Mouse (Mus musculus): ENCODE measurements around the gene Ost4.
A peak's percentile ranks its signal among the peaks of the same experiment; 100 is the strongest.

Gene Ost4

DNA sequence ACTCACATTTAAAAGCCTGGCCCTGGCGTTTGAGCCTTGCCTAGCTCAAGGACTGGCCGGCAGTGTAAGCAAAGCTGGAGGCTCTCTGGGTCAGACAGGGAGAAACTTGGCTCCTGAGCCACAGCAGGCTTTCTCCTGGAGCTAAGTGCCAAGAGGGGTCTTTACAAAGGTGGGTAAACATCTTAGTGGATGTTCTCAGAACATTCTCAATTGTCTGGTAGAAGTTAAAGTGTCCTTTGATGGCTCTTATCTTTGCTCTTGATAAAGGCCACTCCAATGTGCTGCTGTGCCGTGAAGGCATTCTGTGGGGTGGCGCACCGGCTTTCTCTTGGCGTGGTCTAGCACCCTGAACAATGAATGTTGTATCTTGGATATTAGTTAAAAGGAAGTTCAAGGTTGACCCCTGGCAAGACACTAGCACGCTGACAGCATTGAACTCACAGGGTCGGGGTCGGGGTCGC, 15.0 kb upstream of the Ost4 start:
- DNase-seq = peak; percentile 14

DNA sequence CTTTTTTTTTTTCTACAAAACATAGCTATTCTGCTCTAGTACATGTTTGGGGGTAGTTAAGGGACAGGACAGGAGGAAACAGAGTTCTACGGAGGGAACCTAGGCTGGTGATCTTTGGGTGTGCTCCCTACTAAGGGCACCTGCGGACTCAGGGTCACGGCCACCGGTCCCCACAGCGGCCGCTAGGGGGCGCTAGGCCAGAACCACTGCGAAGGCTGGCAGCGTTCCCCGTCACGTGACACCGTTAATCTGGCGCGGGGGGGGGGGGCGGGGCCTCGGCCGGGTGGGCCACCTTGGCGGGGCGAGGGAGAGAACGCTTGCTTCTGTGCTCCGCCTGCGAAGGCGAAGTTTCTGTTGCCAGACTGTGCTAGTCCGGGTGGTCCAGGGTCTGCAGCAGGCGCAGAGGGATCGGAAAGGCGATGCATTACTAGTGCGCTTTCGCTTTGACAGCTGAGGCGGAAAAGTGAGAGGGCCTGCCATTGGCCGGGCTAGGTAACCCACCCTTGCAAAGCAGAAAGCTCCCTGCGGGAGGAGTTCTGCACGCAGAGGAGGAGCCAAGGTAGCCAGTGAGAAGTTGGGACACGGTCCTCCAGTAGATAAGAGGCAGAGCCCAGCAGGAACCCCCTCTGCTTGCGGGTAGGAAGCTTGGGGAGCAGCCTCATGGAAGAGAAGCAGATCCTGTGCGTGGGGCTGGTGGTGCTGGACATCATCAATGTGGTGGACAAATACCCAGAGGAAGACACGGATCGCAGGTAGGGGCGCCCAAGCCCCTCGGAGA, 13.9 kb upstream of the Ost4 start, which contains the start of gene Khk:
TSS of gene Khk (plus strand) at position 176 of the 778 bp plus-strand sequence.
- peak; percentile 97 for DNase-seq

DNA sequence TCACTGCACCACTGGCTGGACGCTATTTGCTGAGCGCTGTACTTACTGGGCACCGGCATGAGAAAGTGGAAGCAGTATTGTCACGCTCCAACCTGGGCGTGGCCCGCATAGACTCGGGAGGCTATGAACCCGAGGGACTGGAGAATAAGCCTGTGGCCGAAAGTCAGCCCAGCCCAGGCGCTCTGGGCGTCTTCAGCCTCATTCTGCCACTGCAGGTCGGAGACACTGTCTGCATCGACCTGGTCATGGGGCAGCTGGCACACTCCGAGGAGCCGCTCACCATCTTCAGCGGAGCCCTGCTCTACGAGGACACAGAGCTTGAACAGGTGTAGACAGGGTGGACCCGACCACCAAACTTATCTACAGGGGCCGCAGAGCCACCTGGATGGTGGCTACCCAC, 13.0 kb upstream of the Ost4 start:
- peak; percentile 42 for DNase-seq

DNA sequence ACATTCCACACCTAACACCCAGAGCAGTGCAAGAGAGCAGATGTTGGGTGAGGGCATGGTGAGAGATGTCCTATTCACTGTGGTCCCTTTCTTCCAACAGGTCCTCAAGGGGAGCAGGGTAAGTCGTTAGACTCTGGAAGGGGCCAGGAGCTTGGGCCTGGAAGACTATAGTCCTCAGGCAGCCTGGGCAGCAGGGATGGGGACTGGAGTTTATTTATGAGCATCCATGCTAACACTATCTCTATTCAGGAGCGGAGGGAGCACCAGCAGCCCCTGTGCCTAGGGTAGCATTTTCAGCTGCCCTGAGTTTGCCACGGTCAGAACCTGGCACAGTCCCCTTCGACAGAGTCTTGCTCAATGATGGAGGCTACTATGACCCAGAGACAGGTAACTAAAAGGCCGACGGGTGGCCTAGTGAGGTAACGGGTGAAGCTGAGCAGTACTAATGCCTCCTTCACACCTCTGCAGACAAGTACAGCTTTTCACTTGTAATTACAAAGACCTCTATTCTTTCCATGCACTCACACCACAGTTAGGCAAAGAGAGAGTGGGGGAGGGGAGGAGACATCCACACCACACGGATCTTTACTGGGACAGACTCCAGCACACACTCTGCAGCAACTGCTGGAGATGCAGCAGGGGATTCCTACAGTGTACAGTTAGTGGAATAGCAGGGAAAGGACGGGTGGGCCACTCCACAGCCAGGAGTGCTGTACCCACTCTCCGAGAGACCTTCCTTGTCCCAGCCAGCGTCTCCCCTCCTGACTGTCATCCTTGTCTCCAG, 12.4 kb upstream of the Ost4 start:
- no peak for DNase-seq

DNA sequence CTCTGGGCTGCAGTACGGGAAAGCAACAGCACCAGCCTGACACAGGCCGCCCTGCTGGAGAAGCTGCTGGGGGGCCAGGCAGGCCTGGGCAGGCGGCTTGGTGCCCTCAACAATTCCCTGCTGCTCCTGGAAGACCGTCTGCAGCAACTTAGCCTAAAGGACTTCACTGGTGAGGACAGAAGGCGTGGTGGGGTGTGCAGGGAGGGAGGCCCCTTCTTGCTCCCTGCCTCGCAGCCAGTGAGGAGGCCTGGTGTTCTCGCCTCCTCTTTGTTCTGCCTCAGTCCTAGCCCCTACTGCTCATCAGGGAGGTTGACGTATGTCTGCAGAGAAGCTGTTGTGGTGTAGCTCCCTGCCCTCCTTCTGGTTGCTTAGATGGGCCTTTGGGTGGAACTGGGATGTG, 11.1 kb upstream of the Ost4 start:
- no peak for DNase-seq

DNA sequence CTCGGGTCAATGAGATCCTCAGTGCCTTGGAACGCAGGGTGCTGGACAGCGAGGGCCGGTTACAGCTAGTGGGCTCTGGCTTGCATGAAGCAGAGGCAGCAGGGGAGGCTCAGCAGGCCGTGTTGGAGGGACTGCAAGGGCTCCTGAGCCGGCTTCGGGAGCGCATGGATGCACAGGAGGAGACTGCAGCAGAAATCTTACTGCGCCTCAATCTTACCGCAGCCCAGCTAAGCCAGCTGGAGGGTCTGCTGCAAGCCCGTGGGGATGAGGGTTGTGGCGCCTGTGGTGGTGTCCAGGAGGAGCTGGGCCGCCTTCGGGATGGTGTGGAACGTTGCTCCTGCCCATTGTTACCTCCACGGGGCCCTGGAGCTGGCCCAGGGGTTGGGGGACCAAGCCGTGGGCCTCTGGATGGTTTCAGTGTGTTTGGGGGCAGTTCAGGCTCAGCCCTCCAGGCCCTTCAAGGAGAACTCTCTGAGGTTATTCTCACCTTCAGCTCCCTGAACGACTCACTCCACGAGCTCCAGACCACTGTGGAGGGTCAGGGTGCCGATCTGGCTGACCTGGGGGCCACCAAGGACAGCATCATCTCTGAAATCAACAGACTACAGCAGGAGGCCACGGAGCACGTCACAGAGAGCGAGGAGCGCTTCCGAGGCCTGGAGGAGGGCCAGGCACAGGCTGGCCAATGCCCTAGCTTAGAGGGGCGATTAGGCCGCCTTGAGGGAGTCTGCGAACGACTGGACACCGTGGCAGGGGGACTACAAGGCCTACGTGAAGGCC, 10.5 kb upstream of the Ost4 start:
- DNase-seq = no peak

DNA sequence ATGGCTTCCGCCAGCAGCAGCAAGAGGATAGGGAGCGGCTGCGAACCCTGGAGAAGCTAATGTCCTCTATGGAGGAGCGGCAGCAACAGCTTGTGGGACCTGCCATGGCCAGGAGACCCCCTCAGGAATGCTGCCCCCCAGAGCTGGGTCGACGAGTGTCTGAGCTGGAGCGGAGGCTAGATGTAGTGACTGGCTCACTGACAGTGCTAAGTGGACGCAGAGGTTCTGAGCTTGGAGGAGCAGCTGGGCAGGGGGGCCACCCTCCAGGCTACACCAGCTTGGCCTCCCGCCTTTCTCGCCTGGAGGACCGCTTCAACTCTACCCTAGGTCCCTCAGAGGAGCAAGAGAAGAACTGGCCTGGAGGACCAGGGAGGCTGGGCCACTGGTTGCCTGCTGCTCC, 9.8 kb upstream of the Ost4 start:
- no peak for DNase-seq

DNA sequence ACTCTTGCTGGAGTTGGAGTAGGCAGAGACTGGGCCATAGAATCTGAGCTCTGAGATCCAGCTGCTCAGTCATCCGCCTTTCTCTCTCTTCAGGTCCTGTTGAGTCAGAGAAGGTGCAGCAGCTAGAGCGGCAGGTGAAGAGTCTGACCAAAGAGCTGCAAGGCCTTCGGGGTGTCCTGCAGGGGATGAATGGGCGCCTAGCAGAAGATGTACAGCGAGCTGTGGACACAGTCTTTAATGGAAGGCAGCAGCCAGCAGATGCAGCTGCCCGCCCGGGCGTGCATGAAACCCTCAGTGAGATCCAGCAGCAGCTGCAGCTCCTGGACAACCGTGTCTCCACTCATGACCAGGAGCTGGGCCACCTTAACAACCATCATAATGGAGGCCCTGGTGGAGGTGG, 9.3 kb upstream of the Ost4 start:
- no peak for DNase-seq

DNA sequence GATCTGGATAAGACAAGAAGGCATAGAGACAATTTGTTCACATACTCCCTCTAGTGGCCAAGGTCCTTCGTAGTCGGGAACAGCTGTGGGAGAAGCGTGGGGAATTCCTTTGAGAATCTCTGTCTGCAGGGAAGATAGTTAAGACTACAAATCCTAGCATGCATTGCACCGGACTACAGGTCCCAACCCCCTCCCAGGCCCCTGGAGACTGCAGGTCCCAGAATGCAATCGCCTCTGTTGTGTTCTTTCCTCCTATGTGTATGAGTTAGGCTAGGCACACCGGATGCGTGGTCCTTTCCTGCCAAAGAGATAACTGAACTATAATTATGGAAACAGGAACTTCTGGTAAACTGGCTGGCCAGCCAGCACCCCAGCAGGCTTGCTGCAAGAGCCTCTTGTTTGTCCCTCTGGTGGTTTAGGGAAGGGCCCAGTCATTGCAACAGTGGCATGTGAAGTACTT, 8.4 kb upstream of the Ost4 start:
- DNase-seq = peak; percentile 86

DNA sequence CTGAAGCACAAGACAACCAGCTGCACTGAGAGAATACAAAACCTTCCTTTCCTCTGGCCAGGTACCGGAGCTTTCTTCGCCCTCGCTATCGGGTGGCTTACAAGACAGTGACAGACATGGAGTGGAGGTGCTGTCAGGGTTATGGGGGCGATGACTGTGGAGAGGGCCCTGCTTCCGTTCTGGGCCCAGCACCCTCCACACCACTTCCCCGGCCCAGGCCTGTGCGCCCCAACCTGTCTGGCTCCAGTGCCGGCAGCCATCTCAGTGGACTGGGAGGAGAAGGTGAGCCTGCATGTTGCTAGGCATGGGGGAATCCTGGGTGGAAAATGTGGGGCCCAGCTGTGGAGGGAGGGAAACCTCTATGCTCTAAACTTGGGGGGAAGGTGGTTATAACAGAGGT, 7.9 kb upstream of the Ost4 start:
- DNase-seq = no peak

DNA sequence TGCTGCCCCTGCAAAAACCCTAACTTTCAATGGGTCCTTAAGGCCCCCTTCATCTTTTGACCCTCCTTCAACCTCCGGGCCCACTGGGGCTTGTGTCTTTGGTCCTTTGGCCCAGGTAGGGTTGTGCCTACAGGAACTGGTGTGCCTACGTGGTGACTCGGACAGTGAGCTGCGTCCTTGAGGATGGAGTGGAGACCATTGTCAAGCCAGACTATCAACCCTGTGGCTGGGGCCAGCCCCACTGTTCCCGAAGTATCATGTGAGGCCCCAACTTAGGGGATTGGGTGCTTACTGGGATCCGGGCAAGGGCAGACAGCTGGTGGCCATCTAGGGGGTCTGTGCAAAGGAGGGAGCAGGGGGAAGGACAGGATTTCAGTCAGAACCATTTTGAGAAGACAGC, 7.3 kb upstream of the Ost4 start:
- no peak for DNase-seq

DNA sequence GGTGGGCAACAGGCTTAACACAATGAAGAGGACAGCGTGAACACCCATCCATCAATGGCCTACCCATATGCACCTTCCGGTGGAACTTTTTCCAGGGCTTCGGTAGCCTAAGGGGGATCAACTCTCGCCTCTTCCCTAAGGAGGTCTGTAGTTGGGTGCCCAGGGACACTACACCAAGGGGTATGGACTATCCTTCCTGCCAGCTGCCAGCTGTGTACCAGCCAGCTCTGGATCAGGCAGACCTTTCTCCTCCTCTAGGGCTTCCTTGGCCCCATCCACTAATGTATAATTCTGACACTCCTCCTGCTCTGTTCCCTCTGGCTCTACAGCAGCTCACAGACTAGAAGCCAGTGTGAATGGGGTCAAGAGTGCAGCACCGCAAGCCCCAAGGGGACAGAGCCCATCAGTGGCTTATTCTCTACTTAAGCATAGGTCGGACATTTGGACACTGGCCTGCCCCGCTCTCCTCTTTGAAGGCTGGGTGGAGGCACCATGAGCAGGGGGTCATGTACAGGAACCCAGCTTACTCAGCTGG, 6.6 kb upstream of the Ost4 start:
- DNase-seq = no peak

DNA sequence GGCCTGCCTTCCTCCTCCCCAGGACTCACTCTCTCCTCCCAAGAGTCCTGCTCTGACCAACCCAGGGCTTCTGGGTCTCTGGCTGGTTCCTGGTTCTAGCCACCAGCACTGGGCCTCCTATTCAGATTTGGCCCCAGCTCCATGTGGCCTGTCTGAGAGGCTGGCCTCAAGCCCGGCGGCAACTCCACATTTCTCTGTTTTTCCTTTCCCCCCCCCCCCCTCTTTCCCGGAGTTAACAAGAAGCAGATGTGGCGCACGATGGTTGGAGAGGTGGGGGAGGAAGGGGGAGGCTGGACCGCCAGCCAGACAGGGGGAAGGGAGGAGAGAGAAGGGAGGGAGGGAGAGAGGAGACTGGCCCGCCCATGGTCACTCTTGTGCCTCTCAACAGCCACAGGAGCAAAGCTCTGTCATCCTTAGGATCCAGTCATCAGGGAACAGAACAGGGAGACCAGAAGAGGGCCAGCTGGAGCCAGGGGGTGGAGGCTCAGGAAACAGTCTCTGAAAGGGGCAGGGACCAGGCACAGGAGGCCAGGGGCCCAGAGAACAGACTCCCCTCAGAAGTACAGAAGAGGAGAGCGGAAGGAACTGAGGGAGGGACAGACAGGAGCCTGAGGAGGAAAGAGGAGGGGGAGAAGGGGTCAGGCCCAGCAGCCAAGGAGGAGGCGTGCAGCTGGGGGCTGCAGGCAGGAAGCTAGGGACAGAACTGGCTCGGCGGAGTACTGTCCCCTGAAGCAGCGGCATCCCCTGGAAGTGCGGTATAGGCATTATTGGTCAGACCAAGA, 5.7 kb upstream of the Ost4 start, which contains the start of gene Emilin1:
TSS of gene Emilin1 (plus strand) at position 343 of the 782 bp plus-strand sequence.
- DNase-seq = peak; percentile 73

DNA sequence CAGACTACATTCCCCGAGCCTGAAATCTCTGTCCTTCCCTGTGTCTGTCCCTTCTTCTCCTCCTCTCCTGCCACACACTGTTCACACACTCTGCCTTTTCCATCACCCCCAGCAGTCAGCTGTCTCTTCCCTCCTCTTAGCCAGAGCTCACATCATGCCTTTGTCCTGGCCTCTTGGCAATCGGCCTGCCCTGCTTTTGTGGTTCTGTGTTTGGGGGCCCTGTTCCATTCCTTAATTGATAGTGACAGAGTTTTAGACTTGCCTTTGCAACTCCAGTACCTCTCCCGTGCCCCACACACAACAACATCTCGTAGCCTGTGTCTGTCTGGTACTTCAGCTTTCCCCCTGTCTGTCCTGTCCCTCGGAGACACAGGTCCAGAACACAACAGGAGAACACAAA, 4.6 kb upstream of the Ost4 start:
- peak; percentile 25 for DNase-seq

DNA sequence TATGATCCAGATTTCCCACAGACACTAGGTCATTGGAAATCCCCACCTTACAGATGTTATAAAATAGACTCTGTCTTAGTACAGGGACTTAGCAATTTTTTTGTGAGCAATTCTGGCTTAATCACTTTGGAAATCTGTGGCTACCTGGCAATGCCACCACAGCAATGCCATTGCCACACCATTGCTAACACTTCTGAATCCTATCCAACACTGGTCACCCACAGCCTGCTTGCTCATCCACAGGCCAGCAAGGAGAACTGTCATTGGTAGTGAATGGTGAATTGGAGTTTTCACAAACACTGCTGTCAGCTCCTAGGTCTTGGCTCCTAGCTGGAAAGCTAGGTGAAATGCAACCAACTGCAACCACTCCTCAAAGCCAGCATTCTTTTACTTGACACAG, 2.9 kb upstream of the Ost4 start:
- no peak for DNase-seq

DNA sequence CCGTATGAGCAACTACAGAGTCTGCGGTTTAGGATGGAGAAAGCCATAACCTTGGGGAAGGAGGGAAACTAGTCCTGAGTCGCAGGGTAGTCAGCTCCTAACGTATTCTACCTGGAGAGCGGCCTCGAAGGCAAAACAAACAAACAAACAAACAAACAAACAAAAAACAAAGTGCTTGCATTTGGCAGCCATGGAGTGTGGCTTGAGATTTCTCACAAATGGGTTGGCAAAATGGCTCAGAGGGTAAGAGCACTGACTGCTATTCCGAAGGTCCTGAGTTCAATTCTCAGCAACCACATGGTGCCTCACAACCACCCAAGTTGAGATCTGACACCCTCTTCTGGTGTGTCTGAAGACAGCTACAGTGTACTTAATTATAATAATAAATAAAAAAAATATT, 2.3 kb upstream of the Ost4 start:
- DNase-seq = no peak

DNA sequence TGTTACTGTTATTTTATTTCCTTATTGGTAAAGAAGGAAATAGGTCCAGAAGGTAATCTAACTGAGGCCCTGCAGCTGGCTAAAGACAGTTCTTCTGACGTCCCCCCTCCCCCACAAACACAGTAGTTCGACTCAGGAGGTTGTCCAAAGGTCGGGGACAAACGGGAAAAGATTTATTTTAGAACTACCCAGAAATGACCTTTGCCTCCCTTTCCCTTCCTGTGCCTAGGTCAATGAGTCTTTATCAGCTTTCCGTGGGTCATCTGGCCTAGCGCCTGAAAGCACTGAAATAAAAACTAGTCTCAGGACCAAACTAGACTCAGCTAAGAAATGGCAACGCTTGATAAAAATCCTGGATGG, 1.7 kb upstream of the Ost4 start:
- DNase-seq = peak; percentile 8

DNA sequence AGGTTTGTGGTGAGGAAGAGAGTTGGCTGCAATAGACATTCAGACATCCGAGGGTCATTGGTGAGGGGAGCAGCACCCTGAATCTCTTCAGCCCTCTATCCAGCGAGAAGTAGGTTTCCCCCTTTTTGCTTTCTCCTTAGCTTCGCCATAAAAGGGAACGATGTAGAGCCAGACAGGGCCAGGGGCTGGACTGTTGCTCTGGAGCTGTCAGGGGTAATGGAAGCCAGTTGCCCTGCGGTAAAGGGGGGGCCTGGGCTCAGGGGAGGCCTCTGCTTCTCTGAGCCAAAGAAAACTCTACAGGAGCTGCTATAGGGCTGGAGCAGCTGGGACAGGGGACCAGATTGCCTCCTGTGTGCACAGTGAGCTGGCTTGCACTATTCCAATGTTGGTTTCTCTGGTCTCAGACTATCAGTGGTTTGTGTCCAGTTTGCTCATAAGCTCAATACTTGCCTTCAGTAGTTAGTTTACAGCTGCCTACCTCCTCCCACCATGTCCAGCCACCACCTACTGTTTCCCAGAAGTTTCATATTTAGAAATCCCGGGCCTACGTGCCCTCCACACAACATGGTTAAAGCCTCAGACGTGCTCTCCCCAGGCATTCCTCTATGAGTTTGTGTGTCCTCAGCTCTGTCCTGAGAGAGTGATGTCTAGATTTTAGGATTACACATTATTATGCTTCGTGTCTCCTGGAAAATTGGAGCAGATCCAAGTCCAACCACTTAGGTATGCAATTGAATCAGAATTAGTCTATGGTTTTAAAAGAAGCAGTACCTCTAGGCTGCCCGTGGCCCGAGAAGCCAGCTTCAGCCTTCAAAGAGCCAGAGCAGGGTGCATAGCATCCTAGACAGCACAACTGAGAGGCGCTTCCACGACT, 1.1 kb upstream of the Ost4 start:
- peak; percentile 15 for DNase-seq

DNA sequence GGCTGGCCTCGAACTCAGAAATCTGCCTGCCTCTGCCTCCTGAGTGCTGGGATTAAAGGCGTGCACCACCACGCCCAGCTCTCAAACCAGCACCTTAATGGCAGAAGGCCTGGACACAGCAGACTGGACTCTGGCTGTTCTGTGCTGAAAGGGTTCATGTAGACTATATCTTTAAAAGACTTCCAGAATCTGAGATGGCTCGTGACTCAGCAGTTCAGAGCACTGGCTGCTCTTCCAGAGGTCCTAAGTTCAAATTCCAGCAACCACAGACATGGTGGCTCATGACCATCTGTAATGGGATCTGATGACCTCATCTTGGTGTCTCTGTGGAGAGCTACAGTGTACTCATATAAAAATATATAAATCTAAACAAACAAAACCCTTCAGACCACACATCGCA, 5.7 kb downstream of the Ost4 start:
- DNase-seq = no peak

DNA sequence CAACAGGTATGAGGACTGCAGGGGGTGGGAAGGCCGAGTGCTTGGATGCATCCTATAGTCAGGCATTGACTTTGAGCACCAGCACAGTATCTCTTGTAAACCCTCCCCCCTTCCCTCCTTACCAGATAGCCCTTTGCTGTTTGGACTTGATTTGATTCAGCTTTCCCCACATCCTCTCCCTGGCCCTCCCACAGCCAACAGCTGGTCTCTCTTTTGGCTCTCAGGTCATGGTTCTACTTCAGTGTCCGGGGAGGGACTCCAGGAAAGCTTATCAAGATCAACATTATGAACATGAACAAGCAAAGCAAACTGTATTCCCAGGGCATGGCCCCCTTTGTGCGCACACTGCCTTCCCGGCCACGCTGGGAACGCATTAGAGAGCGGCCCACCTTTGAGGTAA, 17.2 kb downstream of the Ost4 start:
- DNase-seq = no peak

DNA sequence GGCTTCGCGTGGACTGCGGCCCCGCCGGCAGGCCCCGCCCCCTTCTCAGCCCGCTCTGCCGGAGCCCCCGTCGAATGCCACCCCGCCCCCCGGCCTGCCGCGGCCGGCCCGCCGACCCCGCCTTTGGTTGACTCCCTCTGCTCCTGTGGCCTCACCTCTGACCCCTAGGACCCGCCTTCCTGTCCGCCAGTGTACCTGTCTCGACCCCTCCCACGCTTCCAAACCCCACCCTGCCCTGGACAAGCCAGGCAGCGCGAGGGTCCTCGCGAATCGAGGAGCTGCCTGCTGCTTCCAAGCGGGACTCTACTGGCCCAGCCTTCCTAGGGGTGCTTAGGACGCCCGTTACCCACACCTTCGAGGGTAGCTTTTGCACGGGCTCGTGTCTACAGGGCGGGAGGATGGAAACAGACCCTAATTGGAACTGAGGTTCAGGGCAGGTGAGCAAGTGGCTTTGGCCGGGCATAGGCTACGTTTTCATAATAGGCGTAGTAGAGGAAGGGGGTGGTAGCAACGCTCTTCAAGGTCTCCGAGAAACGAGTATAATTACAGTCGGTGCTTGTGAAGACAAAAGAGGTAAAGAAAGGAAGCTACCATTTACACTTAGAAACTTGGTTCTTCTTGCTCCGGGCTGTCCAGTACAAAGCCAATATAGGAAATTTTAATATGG, 18.4 kb downstream of the Ost4 start:
- DNase-seq = no peak

Data from lung, postnatal 14 days (tissue).